Mouse (Mus musculus) testis, postnatal 14 days (tissue): ENCODE data around the gene Muc13.
A peak's percentile ranks its signal among the peaks of the same experiment; 100 is the strongest.

ENCODE experiments used
- DNase-seq: peaks from one replicate; pipeline ENCODE4 v3.0.0; 2021; ENCODE audit warnings: low spot score

Muc13 gene

GRCm38 (mm10) chr16:33793846-33794791, at the start of gene Muc13:
Muc13 (plus strand) TSS chr16:33794037.
- DNase-seq, result no peak

- DNase-seq, result no peak
Measured at GRCm38 (mm10) chr16:33744622-33745419, 49.0 kb upstream of the Muc13 start.

- no peak for DNase-seq
Measured at GRCm38 (mm10) chr16:33745457-33745856, 48.4 kb upstream of the Muc13 start.

GRCm38 (mm10) chr16:33746074-33746676, 47.7 kb upstream of the Muc13 start:
- no peak for DNase-seq

GRCm38 (mm10) chr16:33747346-33747954, 46.4 kb upstream of the Muc13 start:
- DNase-seq, result no peak

GRCm38 (mm10) chr16:33747994-33748393, 45.8 kb upstream of the Muc13 start:
- no peak for DNase-seq

GRCm38 (mm10) chr16:33751152-33751551, 42.7 kb upstream of the Muc13 start:
- no peak for DNase-seq

- peak; percentile 47 for DNase-seq
Measured at GRCm38 (mm10) chr16:33751590-33751989, 42.2 kb upstream of the Muc13 start.

GRCm38 (mm10) chr16:33752904-33753578, 40.8 kb upstream of the Muc13 start:
- no peak for DNase-seq

GRCm38 (mm10) chr16:33755293-33755692, 38.5 kb upstream of the Muc13 start:
- DNase-seq, result no peak

- DNase-seq, result no peak
Measured at GRCm38 (mm10) chr16:33755961-33756360, 37.9 kb upstream of the Muc13 start.

GRCm38 (mm10) chr16:33756396-33756795, 37.4 kb upstream of the Muc13 start:
- DNase-seq, result no peak

GRCm38 (mm10) chr16:33759207-33759606, 34.6 kb upstream of the Muc13 start:
- DNase-seq, result no peak

GRCm38 (mm10) chr16:33760542-33760941, 33.3 kb upstream of the Muc13 start:
- no peak for DNase-seq

GRCm38 (mm10) chr16:33760996-33761395, 32.8 kb upstream of the Muc13 start:
- DNase-seq, result no peak

GRCm38 (mm10) chr16:33764501-33765193, 29.2 kb upstream of the Muc13 start:
- DNase-seq, result no peak

GRCm38 (mm10) chr16:33765477-33765876, 28.4 kb upstream of the Muc13 start:
- no peak for DNase-seq

- no peak for DNase-seq
Measured at GRCm38 (mm10) chr16:33766309-33766708, 27.5 kb upstream of the Muc13 start.

GRCm38 (mm10) chr16:33766757-33767156, 27.1 kb upstream of the Muc13 start:
- peak; percentile 27 for DNase-seq

GRCm38 (mm10) chr16:33768491-33769278, 25.2 kb upstream of the Muc13 start:
- DNase-seq, result peak; percentile 54
